Mouse (Mus musculus) pancreas, adult 10 weeks (tissue): ENCODE results near the gene Ppp1r36. TPM values are rescaled to one million over a fixed set of nuclear protein-coding genes. Genes with fewer than 3 reads are reported as not detected.

Experiments
- polyA plus RNA-seq: library from polyadenylated mRNA; stranded (reverse); fragments of 350-450 nt; fragmentation: Illumina TruSeq; extraction: RNeasy Lipid Tissue Mini Kit (QIAGEN cat#74804); gene quantifications from one replicate; pipeline ENCODE4 v1.2.3, GENCODE M21; 2015; ENCODE audit warnings: low read depth, low replicate concordance; ENCODE audit not compliant: insufficient read depth

Gene Ppp1r36
- 0.55 TPM for polyA plus RNA-seq

DNA sequence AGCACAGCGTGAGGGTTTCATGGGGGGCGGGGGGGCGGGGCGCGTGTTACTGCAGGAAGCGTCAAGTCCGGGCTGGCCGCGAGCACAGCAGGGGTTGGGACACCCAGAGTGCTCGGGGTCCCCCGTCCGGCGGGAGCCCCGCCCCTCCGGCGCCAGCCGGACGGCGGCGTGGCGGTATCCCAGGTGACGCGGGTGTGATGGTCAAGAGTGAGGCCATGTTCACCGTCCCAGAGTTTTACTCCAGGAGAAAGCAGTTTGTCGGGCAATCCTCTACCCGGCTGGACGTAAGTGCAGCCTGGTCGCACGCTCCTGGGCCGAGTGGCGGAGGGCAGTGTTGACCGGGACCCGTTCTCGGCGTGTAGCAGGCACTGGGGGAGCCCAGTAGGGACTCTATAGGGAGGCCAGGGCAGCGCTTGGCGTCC lies at the start of gene Ppp1r36:
Gene Ppp1r36 (plus strand): TSS at position 106 of the 422 bp plus-strand sequence.

DNA sequence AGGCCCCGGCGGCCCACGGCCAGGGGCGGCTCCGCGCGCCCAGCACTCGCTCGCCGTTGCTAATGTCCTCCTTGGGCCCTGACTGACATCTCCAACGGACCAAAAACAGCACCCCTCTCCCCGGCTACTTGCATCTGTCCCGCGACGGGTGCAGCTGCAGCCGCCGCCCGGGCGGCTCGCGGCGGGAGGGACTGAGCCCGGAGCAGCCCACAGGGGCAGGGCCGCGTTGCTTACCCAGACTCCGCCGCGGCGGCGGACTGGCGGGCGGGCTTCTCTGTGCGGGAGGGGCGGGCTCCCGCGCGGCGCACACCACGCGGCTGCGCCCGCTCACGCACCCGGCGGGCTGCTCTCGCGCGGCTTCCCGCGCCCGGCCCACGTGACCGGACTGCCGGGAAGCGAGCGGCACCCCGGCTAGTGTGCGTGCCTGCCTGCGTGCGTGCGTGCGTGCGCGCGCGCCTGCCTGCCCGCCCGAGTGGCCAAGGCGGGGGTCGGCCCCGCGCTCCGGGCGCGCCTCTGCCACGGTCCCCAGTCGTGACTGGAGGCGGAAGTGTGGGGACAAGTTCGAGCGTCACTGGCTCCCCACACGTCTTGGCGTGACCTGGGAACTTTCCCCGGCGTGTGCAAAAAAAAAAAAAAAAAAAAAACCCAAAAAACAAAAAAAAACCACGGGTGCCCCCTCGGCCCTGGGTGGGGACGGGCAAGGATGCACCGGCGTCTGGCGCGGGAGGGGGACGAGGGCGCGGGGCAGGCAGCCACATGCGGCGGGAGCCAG lies 47.9 kb upstream of the Ppp1r36 start, which contains the start of gene Zbtb25:
Gene Zbtb25 (minus strand): TSS at position 397 of the 772 bp plus-strand sequence.

DNA sequence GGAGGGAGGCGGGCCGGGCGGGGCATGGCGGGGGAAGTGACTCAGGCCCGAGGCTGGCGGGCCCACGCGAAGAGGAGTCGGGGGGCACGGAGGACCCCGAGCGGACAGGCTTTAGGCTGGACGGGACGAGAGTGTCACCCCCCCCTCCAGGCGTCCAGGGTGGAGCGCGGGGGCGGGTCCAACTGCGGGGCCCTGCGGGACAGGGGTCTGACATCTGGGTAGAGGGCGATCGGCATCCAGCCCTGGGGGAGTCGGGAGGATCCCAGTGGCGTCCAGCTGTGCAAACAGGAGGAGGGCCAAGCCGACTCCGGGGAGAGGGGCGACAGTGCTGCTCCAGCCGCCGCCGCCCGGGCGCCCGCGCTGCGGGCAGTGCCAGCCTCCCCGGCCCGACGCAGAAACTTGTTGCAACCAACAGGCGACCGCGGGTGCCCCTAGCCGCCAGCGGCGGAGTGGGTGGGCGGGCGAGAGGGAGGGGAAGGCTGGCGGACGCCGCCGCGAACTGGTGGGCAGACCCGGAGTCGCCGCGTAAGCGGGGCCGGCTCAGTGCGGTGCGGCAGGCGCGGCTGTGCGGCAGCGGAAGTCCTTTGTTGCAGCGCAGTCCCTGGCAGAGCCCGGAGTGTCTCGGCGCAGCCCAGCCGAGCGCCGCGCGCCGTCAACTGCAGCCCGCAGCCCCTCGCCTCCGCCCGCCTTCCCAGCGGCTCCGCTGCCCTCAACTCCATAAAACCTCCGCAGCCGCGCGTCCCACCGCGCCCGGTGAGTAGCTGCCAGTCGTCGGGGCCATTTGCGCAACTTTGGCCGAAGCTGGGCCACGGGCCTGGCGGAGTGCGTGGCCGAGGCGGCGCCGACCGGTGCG lies 47.1 kb upstream of the Ppp1r36 start, which contains the start of gene Zbtb1:
Gene Zbtb1 (plus strand): TSS at position 289 of the 853 bp plus-strand sequence.

GRCm38 (mm10) chr12:76403886-76404537 lies 13.3 kb upstream of the Ppp1r36 start, which contains the start of gene Hspa2:
Gene Hspa2, plus strand, starts transcription at chr12:76404176.

Other genes with a start within 250 kb of the Ppp1r36 start
- gene Esr2, start 240.3 kb upstream of the Ppp1r36 start, polyA plus RNA-seq, result not detected
- gene Tex21, start 170.8 kb upstream of the Ppp1r36 start, polyA plus RNA-seq, result not detected
- gene Mthfd1, start 162.2 kb upstream of the Ppp1r36 start, polyA plus RNA-seq, result 12.4 TPM
- gene Akap5, start 92.6 kb upstream of the Ppp1r36 start, polyA plus RNA-seq, result 0.48 TPM
- gene Zbtb25, start 47.9 kb upstream of the Ppp1r36 start, polyA plus RNA-seq, result 0.94 TPM
- 1.3 TPM for gene Zbtb1, start 47.3 kb upstream of the Ppp1r36 start, polyA plus RNA-seq
- gene Hspa2, start 13.4 kb upstream of the Ppp1r36 start, polyA plus RNA-seq, result 1.1 TPM
- 16.5 TPM for gene Plekhg3, start 113.4 kb downstream of the Ppp1r36 start, polyA plus RNA-seq